Mouse (Mus musculus) liver, embryonic 11.5 days (tissue): ENCODE data around the gene Cadm3. TPM values are rescaled to one million over a fixed set of nuclear protein-coding genes. Genes with fewer than 3 reads are reported as not detected.
"Not testable (repeated sequence)": the region's sequence is repeated elsewhere in the genome, so short reads cannot be mapped to it uniquely, and the experiment has no call there.

Source experiments
- ATAC-seq: fragments of 200-750 bp; cut with Nextera tagmentation; replicated peaks from 2 replicates; pipeline ENCODE4 v1.8.0; 2017; ENCODE audit warnings: moderate number of reproducible peaks, mild to moderate bottlenecking, moderate TSS enrichment, moderate library complexity; ENCODE audit not compliant: low FRiP score
- DNase-seq: peaks from one replicate; pipeline ENCODE4 v3.0.0-alpha.2; 2017; ENCODE audit warnings: low spot score
- H3K27ac ChIP-seq: fragments of 300-500 bp; sonication (generic); 2 replicates; pipeline ENCODE4 v1.5.1; 2014; ENCODE audit warnings: mild to moderate bottlenecking, low read depth, low read length, control low read depth
- H3K27me3 ChIP-seq: fragments of 300-500 bp; sonication (generic); replicated peaks from 2 replicates; pipeline ENCODE4 v1.6.1; 2014; ENCODE audit warnings: low read length, mixed read lengths; ENCODE audit not compliant: control insufficient read depth, insufficient read depth
- H3K36me3 ChIP-seq: fragments of 300-500 bp; sonication (generic); 2 replicates; pipeline ENCODE4 v1.6.1; 2014; ENCODE audit warnings: mild to moderate bottlenecking, low read length, moderate library complexity, mixed read lengths; ENCODE audit not compliant: control insufficient read depth, insufficient read depth
- H3K4me1 ChIP-seq: fragments of 300-500 bp; sonication (generic); replicated peaks from 2 replicates; pipeline ENCODE4 v1.6.1; 2014; ENCODE audit warnings: low read length, mixed read lengths; ENCODE audit not compliant: control insufficient read depth, insufficient read depth
- H3K4me2 ChIP-seq: fragments of 300-500 bp; sonication (generic); 2 replicates; pipeline ENCODE4 v1.6.1; 2014; ENCODE audit warnings: mild to moderate bottlenecking, control low read depth, moderate library complexity
- H3K4me3 ChIP-seq: fragments of 300-500 bp; sonication (generic); 2 replicates; pipeline ENCODE4 v1.5.1; 2014; ENCODE audit warnings: low read depth, low read length, control low read depth
- H3K9ac ChIP-seq: fragments of 300-500 bp; sonication (generic); 2 replicates; pipeline ENCODE4 v1.6.1; 2014; ENCODE audit warnings: low read depth, low read length, control low read depth
- H3K9me3 ChIP-seq: fragments of 300-500 bp; sonication (generic); 2 replicates; pipeline ENCODE4 v1.6.1; 2016; ENCODE audit warnings: low read length, inconsistent platforms, mixed read lengths; ENCODE audit not compliant: control insufficient read depth
- WGBS: fragments of 180-500 bp; shearing (Covaris S2); extraction: QIAGEN DNeasy Blood & Tissue Kit; methylation state at CpG from one replicate; pipeline ENCODE4 v1.1.7; 2014; 5-methylcytosine and 5-hydroxymethylcytosine counted together
- polyA plus RNA-seq: library from polyadenylated mRNA; unstranded; fragments of >200 nt; fragmentation: Nextera tagmentation; extraction: Ambion mirVana; gene quantifications from 2 replicates; pipeline ENCODE4 v1.2.1, GENCODE M21; 2014

Cadm3 gene
- polyA plus RNA-seq, 1 experiment from 2014 or later: 1.5 TPM

GRCm38 (mm10) chr1:173324961-173325360, 42.5 kb downstream of the Cadm3 start:
- DNase-seq (no peak), ATAC-seq (no peak)
- Histone ChIP-seq H3K36me3 (no peaks in the 10 kb centered on the region), H3K9ac (no peak overlapping the region), H3K4me2 (no peak overlapping the region), H3K27me3 (no peaks in the 10 kb centered on the region), H3K9me3 (no peaks in the 10 kb centered on the region), H3K4me3 (no peak overlapping the region), H3K4me1 (peaks cover 16% of the 10 kb centered on the region), H3K27ac (no peak overlapping the region)
- WGBS: 70% methylated on average over 4 of the region's 4 CpGs

GRCm38 (mm10) chr1:173323839-173324585, 43.5 kb downstream of the Cadm3 start:
- H3K9ac ChIP-seq: no peak overlapping the region
- WGBS: 29% methylated on average over 5 of the region's 5 CpGs
- no peak overlapping the region for H3K4me3 ChIP-seq
- DNase-seq: no peak
- 0 out of 2 replicates have a peak, but pooled peaks have one; percentile 44 for ATAC-seq
- no peak overlapping the region for H3K4me2 ChIP-seq
- H3K4me1 ChIP-seq: peaks cover 14% of the 10 kb centered on the region
- no peaks in the 10 kb centered on the region for H3K36me3 ChIP-seq
- H3K9me3 ChIP-seq: no peaks in the 10 kb centered on the region
- no peaks in the 10 kb centered on the region for H3K27me3 ChIP-seq
- no peak overlapping the region for H3K27ac ChIP-seq

GRCm38 (mm10) chr1:173322249-173322627, 45.3 kb downstream of the Cadm3 start:
- Histone ChIP-seq H3K27ac (no peak overlapping the region), H3K36me3 (no peaks in the 10 kb centered on the region), H3K9me3 (no peaks in the 10 kb centered on the region), H3K4me1 (peaks cover 11% of the 10 kb centered on the region), H3K9ac (no peak overlapping the region), H3K27me3 (no peaks in the 10 kb centered on the region), H3K4me3 (no peak overlapping the region), H3K4me2 (no peak overlapping the region)
- DNase-seq (no peak), ATAC-seq (no peak)
- 68% methylated on average over 6 of the region's 6 CpGs for WGBS

- no peak overlapping the region for H3K27ac ChIP-seq
- H3K4me2 ChIP-seq: no peak overlapping the region
- peaks cover 10% of the 10 kb centered on the region for H3K4me1 ChIP-seq
- 82% methylated on average over 8 of the region's 8 CpGs for WGBS
- H3K27me3 ChIP-seq: no peaks in the 10 kb centered on the region
- no peak overlapping the region for H3K4me3 ChIP-seq
- H3K9me3 ChIP-seq: no peaks in the 10 kb centered on the region
- ATAC-seq (no peak), DNase-seq (no peak)
- H3K36me3 ChIP-seq: no peaks in the 10 kb centered on the region
- H3K9ac ChIP-seq: no peak overlapping the region
These were observed 45.8 kb downstream of the Cadm3 start for GRCm38 (mm10) chr1:173321593-173322248.

GRCm38 (mm10) chr1:173317925-173318477, 49.5 kb downstream of the Cadm3 start:
- Histone ChIP-seq H3K4me3 (no peak overlapping the region), H3K9me3 (no peaks in the 10 kb centered on the region), H3K36me3 (no peaks in the 10 kb centered on the region), H3K27me3 (no peaks in the 10 kb centered on the region), H3K4me2 (no peak overlapping the region), H3K27ac (no peak overlapping the region), H3K4me1 (no peaks in the 10 kb centered on the region), H3K9ac (no peak overlapping the region)
- DNase-seq (no peak), ATAC-seq (no peak)
- WGBS: 78% methylated on average over 2 of the region's 2 CpGs

- H3K4me2 ChIP-seq: no peak overlapping the region
- DNase-seq: no peak
- H3K9ac ChIP-seq: no peak overlapping the region
- no peak for ATAC-seq
- no peaks in the 10 kb centered on the region for H3K36me3 ChIP-seq
- H3K27ac ChIP-seq: no peak overlapping the region
- H3K9me3 ChIP-seq: no peaks in the 10 kb centered on the region
- no peak overlapping the region for H3K4me3 ChIP-seq
- no peaks in the 10 kb centered on the region for H3K4me1 ChIP-seq
- H3K27me3 ChIP-seq: no peaks in the 10 kb centered on the region
- 76% methylated on average over 3 of the region's 3 CpGs for WGBS
These were observed 51.8 kb downstream of the Cadm3 start for GRCm38 (mm10) chr1:173315725-173316124.

- 63% methylated on average over 7 of the region's 7 CpGs for WGBS
- not testable (repeated sequence) for ATAC-seq, H3K4me1 ChIP-seq, H3K27me3 ChIP-seq, H3K4me3 ChIP-seq, H3K9ac ChIP-seq, H3K9me3 ChIP-seq, H3K36me3 ChIP-seq, H3K27ac ChIP-seq, H3K4me2 ChIP-seq, DNase-seq
These were observed 53.9 kb downstream of the Cadm3 start for GRCm38 (mm10) chr1:173313535-173314050.

GRCm38 (mm10) chr1:173302795-173303194, 64.7 kb downstream of the Cadm3 start:
- H3K36me3 ChIP-seq, H3K9ac ChIP-seq, H3K4me2 ChIP-seq, H3K27ac ChIP-seq, H3K27me3 ChIP-seq, DNase-seq, H3K4me1 ChIP-seq, H3K4me3 ChIP-seq, H3K9me3 ChIP-seq: not testable (repeated sequence)
- 50% methylated on average over 3 of the region's 3 CpGs for WGBS
- peak; percentile 39; the same call in 1 of the 2 replicates for ATAC-seq
